ENCODE assay signal across 27 mouse cellular contexts in the genomic region with DNA sequence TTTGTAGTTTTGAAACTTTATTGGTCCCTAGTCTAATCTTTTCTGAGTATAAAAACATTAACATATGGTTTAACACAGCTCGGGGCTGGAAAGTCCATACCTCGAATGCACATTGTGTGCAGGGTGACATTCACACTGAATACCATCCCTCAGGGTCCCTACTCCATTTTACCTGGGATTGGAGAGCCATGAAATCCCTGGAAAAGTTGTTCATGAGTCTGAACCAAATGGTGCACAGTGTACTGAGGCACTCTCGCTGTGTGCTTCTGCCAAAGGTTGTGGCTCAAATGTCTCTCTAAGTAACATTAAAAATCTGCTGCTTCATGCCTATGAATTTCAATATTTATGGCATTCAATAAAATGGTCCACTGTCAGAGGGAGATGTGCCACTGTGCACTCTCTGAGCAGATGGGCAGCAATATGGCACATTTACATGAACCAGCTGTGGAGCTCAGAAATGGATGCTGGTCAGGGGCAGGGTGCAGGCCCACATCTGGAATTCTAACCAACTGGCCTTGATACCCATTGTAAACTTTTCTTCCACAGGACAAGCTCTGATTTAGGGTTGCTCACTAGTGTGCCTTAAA.
"Had no signal": no experiment of that assay in that cellular context is flagged by ENCODE, and none has a peak within 500 bp of the region (broad histone marks: within the 10 kb centered on the region; RNA-seq: fewer than 3 reads in every experiment).

No protein-coding gene starts in this region.

- H3K4me1 ChIP-seq: heart, embryonic 13.5 days; heart, embryonic 15.5 days; hindbrain, embryonic 13.5 days; hindbrain, embryonic 15.5 days; kidney, embryonic 15.5 days; liver, embryonic 13.5 days had no signal

- H3K36me3 ChIP-seq: heart, embryonic 13.5 days; heart, embryonic 15.5 days; hindbrain, embryonic 13.5 days; hindbrain, embryonic 15.5 days; kidney, embryonic 15.5 days; limb, embryonic 12.5 days; liver, embryonic 13.5 days had no signal

- H3K9me3 ChIP-seq: heart, embryonic 13.5 days; heart, embryonic 15.5 days; hindbrain, embryonic 13.5 days; hindbrain, embryonic 15.5 days; kidney, embryonic 15.5 days; limb, embryonic 12.5 days; liver, embryonic 13.5 days had no signal

- H3K4me2 ChIP-seq: heart, embryonic 11.5 days; heart, embryonic 13.5 days; heart, embryonic 15.5 days; hindbrain, embryonic 13.5 days; hindbrain, embryonic 15.5 days; kidney, embryonic 15.5 days; liver, embryonic 11.5 days; liver, embryonic 13.5 days had no signal

- H3K4me3 ChIP-seq: heart, adult 2 months; heart, embryonic 13.5 days; heart, embryonic 15.5 days; hindbrain, embryonic 13.5 days; hindbrain, embryonic 15.5 days; kidney, embryonic 15.5 days; liver, embryonic 13.5 days had no signal

- H3K9ac ChIP-seq: heart, embryonic 13.5 days; heart, embryonic 15.5 days; hindbrain, embryonic 13.5 days; hindbrain, embryonic 15.5 days; kidney, embryonic 15.5 days; limb, embryonic 12.5 days; liver, embryonic 13.5 days had no signal

- H3K27me3 ChIP-seq: heart, embryonic 13.5 days; heart, embryonic 15.5 days; kidney, embryonic 15.5 days; limb, embryonic 12.5 days; liver, embryonic 13.5 days had no signal

- H3K27ac ChIP-seq: heart, embryonic 13.5 days; heart, embryonic 15.5 days; hindbrain, embryonic 13.5 days; hindbrain, embryonic 15.5 days; hindbrain, postnatal 0 days; kidney, embryonic 15.5 days; kidney, postnatal 0 days; liver, embryonic 13.5 days had no signal

- DNase-seq: gastrocnemius, postnatal 10 days; gastrocnemius, postnatal 36 days; heart, adult 11 months; heart, adult 2 months; heart, postnatal 14 days; heart, postnatal 36 days; kidney, adult 11 months; kidney, adult 2 months; kidney, adult 9 months; kidney, postnatal 14 days; kidney, postnatal 36 days; layer of hippocampus, adult 9-11 months; layer of hippocampus, postnatal 36 days; left cerebral cortex, postnatal 4 days; liver; liver, embryonic 13.5 days had no signal

- ATAC-seq: hindbrain, postnatal 0 days; intestine, embryonic 16.5 days had no signal
